Mouse (Mus musculus): Measurements from ENCODE around the gene Decr2.

DNA sequence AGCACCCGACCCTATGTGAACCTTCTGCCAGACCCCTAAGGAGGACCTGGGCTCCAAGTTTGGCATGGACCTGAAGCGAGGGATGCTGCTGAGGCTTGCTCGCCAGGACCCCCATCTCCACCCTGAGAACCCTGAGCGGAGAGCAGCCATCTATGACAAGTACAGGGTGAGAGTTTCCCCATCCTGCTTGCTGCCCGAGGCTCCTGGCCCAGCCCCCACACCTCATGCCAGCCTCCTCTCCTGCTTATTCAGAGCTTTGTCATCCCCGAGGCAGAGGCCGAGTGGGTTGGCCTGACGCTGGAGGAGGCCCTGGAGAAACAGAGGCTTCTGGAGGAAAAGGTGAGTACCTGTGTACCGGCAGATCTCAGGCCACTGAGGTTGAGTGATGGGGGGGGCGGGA is 35.1 kb upstream of the Decr2 start:
- TF ChIP-seq USF1 (IDR thresholded peaks at IDR 0.05; ENCODE audit: low read depth, low read length) (no peak), MEF2A (IDR thresholded peaks at IDR 0.05; ENCODE audit: borderline replicate concordance, low read depth, low read length) (no peak), ZNF384 (IDR thresholded peaks at IDR 0.05; ENCODE audit: low read depth, low read length) (no peak), MAX (IDR thresholded peaks at IDR 0.05; ENCODE audit: low read length) (no peak), POLR2A (IDR thresholded peaks at IDR 0.05; ENCODE audit: low read depth, low read length) (no peak), EP300 (IDR thresholded peaks at IDR 0.05; ENCODE audit: low read length) (no peak), CTCF (conservative IDR thresholded peaks at IDR 0.05 in 1 of 2, IDR thresholded peaks at IDR 0.05 in 1 of 2; ENCODE audit: low read depth in 2 of 2, low read length in 2 of 2) (no peak), HCFC1 (IDR thresholded peaks at IDR 0.05; ENCODE audit: low read depth, low read length) (no peak), POLR2AphosphoS2 (IDR thresholded peaks at IDR 0.05; ENCODE audit: low read depth, low read length) (no peak), GABPA (IDR thresholded peaks at IDR 0.05; ENCODE audit: insufficient replicate concordance, low read depth, low read length) (no peak), TBP (conservative IDR thresholded peaks at IDR 0.05; ENCODE audit: low read depth, low read length) (no peak), E2F4 (IDR thresholded peaks at IDR 0.05; ENCODE audit: insufficient replicate concordance, low read depth, low read length) (no peak), NRF1 (IDR thresholded peaks at IDR 0.05; ENCODE audit: low read depth, low read length) (no peak), JUND (conservative IDR thresholded peaks at IDR 0.05; ENCODE audit: low read depth, low read length) (no peak)

Data from CH12.LX (cell line).